Mouse (Mus musculus): Measurements from ENCODE around the gene Mcfd2.

- TF ChIP-seq CTCF (conservative IDR thresholded peaks at IDR 0.05; ENCODE audit: low read length), result no peak
- no peak for TF ChIP-seq POU5F1 (IDR thresholded peaks at IDR 0.05; ENCODE audit: borderline replicate concordance, low read length)
- TF ChIP-seq NANOG (IDR thresholded peaks at IDR 0.05; ENCODE audit: borderline replicate concordance, low read length), result no peak
Observed at GRCm38 (mm10) chr17:87312351-87312750, 46.6 kb upstream of the Mcfd2 start.
